Mouse (Mus musculus) limb, embryonic 14.5 days (tissue): ENCODE measurements at regions not wholly inside any gene's neighbourhood (a gene's known extent, or its start where the extent isn't known, plus 50 kb on each side); places are given as distances from the start of the nearest gene placed in this dataset.
"Not testable (repeated sequence)": the region's sequence is repeated elsewhere in the genome, so short reads cannot be mapped to it uniquely, and the experiment has no call there.

ENCODE experiments used
- ATAC-seq: fragments of 200-750 bp; cut with Nextera tagmentation; 2 replicates; pipeline ENCODE4 v1.8.0; 2017; ENCODE audit warnings: low read depth, moderate number of reproducible peaks, moderate TSS enrichment; ENCODE audit not compliant: low FRiP score
- DNase-seq: peaks from one replicate; pipeline ENCODE4 v3.0.0-alpha.2; 2015; ENCODE audit warnings: low spot score
- H3K27ac ChIP-seq: fragments of 300-500 bp; sonication (generic); replicated peaks from 2 replicates; pipeline ENCODE4 v1.5.1; 2014; ENCODE audit warnings: low read depth, mild to moderate bottlenecking, low read length, moderate library complexity, mixed read lengths
- H3K27me3 ChIP-seq: fragments of 300-500 bp; sonication (generic); 2 replicates; pipeline ENCODE4 v1.6.1; 2014; ENCODE audit warnings: low read length, mixed read lengths; ENCODE audit not compliant: control insufficient read depth, insufficient read depth
- H3K36me3 ChIP-seq: fragments of 300-500 bp; sonication (generic); 2 replicates; pipeline ENCODE4 v1.6.1; 2014; ENCODE audit warnings: mild to moderate bottlenecking, low read length, moderate library complexity, mixed read lengths; ENCODE audit not compliant: control insufficient read depth, insufficient read depth
- H3K4me1 ChIP-seq: fragments of 300-500 bp; sonication (generic); 2 replicates; pipeline ENCODE4 v1.6.1; 2014; ENCODE audit warnings: antibody characterized with exemption, low read length, mixed read lengths; ENCODE audit not compliant: control insufficient read depth, insufficient read depth
- H3K4me2 ChIP-seq: fragments of 300-500 bp; sonication (generic); replicated peaks from 2 replicates; pipeline ENCODE4 v1.6.1; 2014; ENCODE audit warnings: low read depth, mild to moderate bottlenecking, low read length, moderate library complexity; ENCODE audit not compliant: severe bottlenecking
- H3K4me3 ChIP-seq: fragments of 300-500 bp; sonication (generic); replicated peaks from 2 replicates; pipeline ENCODE4 v1.5.1; 2014; ENCODE audit warnings: low read length
- H3K9ac ChIP-seq: fragments of 300-500 bp; sonication (generic); 2 replicates; pipeline ENCODE4 v1.6.1; 2014; ENCODE audit warnings: mild to moderate bottlenecking, low read depth, low read length, moderate library complexity; ENCODE audit not compliant: severe bottlenecking
- H3K9me3 ChIP-seq: fragments of 300-500 bp; sonication (generic); 2 replicates; pipeline ENCODE4 v1.6.1; 2016; ENCODE audit warnings: low read length; ENCODE audit not compliant: control insufficient read depth
- POLR2A ChIP-seq: fragments of 200-500 bp; IDR thresholded peaks from 2 replicates; pipeline ENCODE4 v1.8.0; 2012; ENCODE audit warnings: inconsistent platforms, mild to moderate bottlenecking, moderate library complexity, borderline replicate concordance; ENCODE audit not compliant: insufficient read depth, insufficient read length; ENCODE audit errors: extremely low read depth
- WGBS: fragments of 180-500 bp; shearing (Covaris S2); extraction: QIAGEN DNeasy Blood & Tissue Kit; methylation state at CpG from one replicate; pipeline ENCODE4 v1.1.7; 2014; 5-methylcytosine and 5-hydroxymethylcytosine counted together

- no peaks in the 10 kb centered on the region for H3K4me1 ChIP-seq
- ATAC-seq (no peak), DNase-seq (no peak)
- TF ChIP-seq POLR2A = no peak
- H3K9me3 ChIP-seq = no peaks in the 10 kb centered on the region
- no peak overlapping the region for H3K4me2 ChIP-seq
- no peak overlapping the region for H3K9ac ChIP-seq
- WGBS = 67% methylated on average over 2 of the region's 2 CpGs
- H3K27me3 ChIP-seq = no peaks in the 10 kb centered on the region
- no peak overlapping the region for H3K4me3 ChIP-seq
- no peak overlapping the region for H3K27ac ChIP-seq
- no peaks in the 10 kb centered on the region for H3K36me3 ChIP-seq
Measured at GRCm38 (mm10) chr11:7812436-7812835, 598.7 kb upstream of the Igfbp3 start.

- ATAC-seq = no peak
- Histone ChIP-seq H3K9ac (no peak overlapping the region), H3K4me3 (no peak overlapping the region), H3K36me3 (no peaks in the 10 kb centered on the region), H3K27me3 (no peaks in the 10 kb centered on the region), H3K27ac (no peak overlapping the region), H3K4me2 (no peak overlapping the region), H3K4me1 (no peaks in the 10 kb centered on the region), H3K9me3 (no peaks in the 10 kb centered on the region)
- DNase-seq = no peak
- WGBS = 85% methylated on average over 2 of the region's 2 CpGs
- TF ChIP-seq POLR2A = no peak
Measured at GRCm38 (mm10) chr11:7809741-7810140, 596.0 kb upstream of the Igfbp3 start.

GRCm38 (mm10) chr11:7796373-7796772 is 582.6 kb upstream of the Igfbp3 start:
- ATAC-seq (no peak), DNase-seq (no peak)
- Histone ChIP-seq H3K27me3 (no peaks in the 10 kb centered on the region), H3K27ac (no peak overlapping the region), H3K9ac (no peak overlapping the region), H3K9me3 (no peaks in the 10 kb centered on the region), H3K4me2 (no peak overlapping the region), H3K36me3 (no peaks in the 10 kb centered on the region), H3K4me3 (no peak overlapping the region), H3K4me1 (no peaks in the 10 kb centered on the region)
- no peak for TF ChIP-seq POLR2A
- 75% methylated on average over 5 of the region's 5 CpGs for WGBS

GRCm38 (mm10) chr11:7794206-7794605 is 580.5 kb upstream of the Igfbp3 start:
- DNase-seq = no peak
- no peak overlapping the region for H3K27ac ChIP-seq
- no peak overlapping the region for H3K9ac ChIP-seq
- 61% methylated on average over 1 of the region's 1 CpGs for WGBS
- no peak overlapping the region for H3K4me3 ChIP-seq
- H3K4me1 ChIP-seq = no peaks in the 10 kb centered on the region
- TF ChIP-seq POLR2A = no peak
- no peaks in the 10 kb centered on the region for H3K36me3 ChIP-seq
- no peaks in the 10 kb centered on the region for H3K9me3 ChIP-seq
- H3K27me3 ChIP-seq = no peaks in the 10 kb centered on the region
- no peak overlapping the region for H3K4me2 ChIP-seq
- no peak for ATAC-seq

- Histone ChIP-seq H3K27ac (no peak overlapping the region), H3K36me3 (no peaks in the 10 kb centered on the region)
- TF ChIP-seq POLR2A = no peak
Measured at GRCm38 (mm10) chr11:7780476-7781112, 566.9 kb upstream of the Igfbp3 start.

GRCm38 (mm10) chr11:7775361-7775760 is 561.6 kb upstream of the Igfbp3 start:
- not testable (repeated sequence) for H3K36me3 ChIP-seq, DNase-seq, H3K27ac ChIP-seq, ATAC-seq, H3K4me2 ChIP-seq, H3K9me3 ChIP-seq, H3K9ac ChIP-seq, H3K4me1 ChIP-seq, H3K27me3 ChIP-seq, H3K4me3 ChIP-seq

More at GRCm38 (mm10) chr11:7780476-7781112, 566.9 kb upstream of the Igfbp3 start:
- H3K27me3 ChIP-seq = no peaks in the 10 kb centered on the region
- H3K9ac ChIP-seq = no peak overlapping the region
- DNase-seq (peak; percentile 33), ATAC-seq (no peak)
- H3K9me3 ChIP-seq = no peaks in the 10 kb centered on the region
- H3K4me3 ChIP-seq = no peak overlapping the region
- H3K4me2 ChIP-seq = no peak overlapping the region
- no peaks in the 10 kb centered on the region for H3K4me1 ChIP-seq
- WGBS = 67% methylated on average over 8 of the region's 8 CpGs
